In the genomic region with DNA sequence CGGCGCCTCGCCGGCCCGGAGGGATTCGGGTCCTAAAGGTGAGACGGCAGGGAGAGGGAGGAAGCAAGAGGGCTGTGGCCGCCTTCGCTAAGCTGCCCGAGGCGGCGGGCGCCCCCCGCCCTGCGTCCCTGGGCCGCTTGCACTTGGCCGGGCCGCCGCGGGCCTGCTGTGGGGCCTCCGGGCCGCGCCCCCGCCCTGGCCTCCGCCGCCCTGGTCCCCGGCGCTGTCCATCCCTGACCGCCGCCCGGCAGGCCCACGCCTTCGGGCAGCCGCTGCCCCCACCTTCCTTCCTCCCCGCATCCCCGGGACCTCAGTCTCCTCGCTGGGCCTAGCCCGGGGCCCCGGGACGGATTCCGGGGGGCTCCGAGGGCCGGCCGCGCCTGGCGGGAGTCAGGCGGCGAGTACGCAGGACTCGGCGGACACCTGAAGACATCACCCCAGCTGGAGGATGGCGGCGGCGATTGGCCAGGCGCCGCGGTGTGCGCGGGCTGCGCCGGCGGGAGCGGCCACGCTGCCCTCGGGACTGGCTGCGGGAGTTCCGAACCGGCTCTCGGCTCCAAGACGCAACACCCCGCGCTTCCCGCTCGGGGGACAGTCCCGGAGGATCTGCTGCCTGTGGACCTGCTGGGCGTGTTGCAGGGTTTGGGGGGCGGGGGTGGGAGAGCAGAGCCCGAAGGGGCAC, we compare ENCODE assay signal across 8 mouse cellular contexts. TPM values are rescaled to one million over a fixed set of nuclear protein-coding genes. Genes with fewer than 3 reads are reported as not detected.
DNase-seq lines count a peak whose midpoint lies in the region; ATAC-seq and TF ChIP-seq lines count a peak whose summit lies in the region.

No protein-coding gene starts in this region.

- intact Hi-C loops in heart, adult 2 months (cut with DNase I), result loop anchor here (5.0 to 10.0 kb wide), 4 partner anchors 48 to 304 kb away; a partner anchor contains a TSS
- intact Hi-C loops in heart, postnatal 10 days (cut with DNase I), result no loop called here
- intact Hi-C loops in left cerebral cortex, postnatal 36 days (cut with DNase I), result loop anchor here (5.0 to 10.0 kb wide), 2 partner anchors 48 to 154 kb away; no protein-coding TSS in a partner anchor

- no peak for TF ChIP-seq POLR2A in heart, adult 2 months (IDR thresholded peaks at IDR 0.05; ENCODE audit: insufficient read depth, low read depth, low read length)

- TF ChIP-seq EP300 in heart, adult 2 months (IDR thresholded peaks at IDR 0.05; ENCODE audit: insufficient read depth, low read depth, low read length), result no peak

- H3K36me3 ChIP-seq in heart, adult 2 months (ENCODE audit: control insufficient read depth, insufficient read depth, low read length), result peaks cover 8% of the 10 kb centered on the region
- peaks cover 25% of the 10 kb centered on the region for H3K36me3 ChIP-seq in forebrain, embryonic 10.5 days (replicated peaks)
- no peaks in the 10 kb centered on the region for H3K36me3 ChIP-seq in hindbrain, embryonic 16.5 days (ENCODE audit: control insufficient read depth, insufficient read depth, low read length)

- H3K9ac ChIP-seq in heart, adult 2 months (ENCODE audit: low read depth, low read length), result peak overlapping the region; percentile 96
- peak overlapping the region; percentile 97 for H3K9ac ChIP-seq in hindbrain, embryonic 16.5 days (ENCODE audit: low read depth, low read length)

- H3K4me2 ChIP-seq in hindbrain, embryonic 16.5 days (ENCODE audit: low read length), result peak overlapping the region; percentile 74

- no peaks in the 10 kb centered on the region for H3K9me3 ChIP-seq in forebrain, embryonic 10.5 days
- H3K9me3 ChIP-seq in hindbrain, embryonic 16.5 days (ENCODE audit: control insufficient read depth, low read length), result no peaks in the 10 kb centered on the region

- H3K27ac ChIP-seq in heart, adult 2 months, result peak overlapping the region; percentile 85
- H3K27ac ChIP-seq in brown adipose tissue, adult 24 weeks (replicated peaks; ENCODE audit: low read depth, low read length), result peak overlapping the region; percentile 57
- H3K27ac ChIP-seq in forebrain, embryonic 10.5 days, result peak overlapping the region; percentile 96
- H3K27ac ChIP-seq in hindbrain, embryonic 16.5 days (ENCODE audit: low read depth, low read length), result peak overlapping the region; percentile 93

- WGBS in heart, adult 2 months, result under 1% methylated on average over 62 of the region's 78 CpGs
- under 1% methylated on average over 78 of the region's 78 CpGs for whole genome bisulfite sequencing in forebrain, embryonic 10.5 days
- under 1% methylated on average over 44 of the region's 78 CpGs for WGBS in hindbrain, embryonic 16.5 days

- no peak for TF ChIP-seq CTCF in heart, adult 2 months (IDR thresholded peaks at IDR 0.05)

- peak; percentile 83 for ATAC-seq in hindbrain, embryonic 16.5 days
- 0 out of 2 replicates have a peak, but pooled peaks have one; percentile 5 for ATAC-seq in megakaryocyte-erythroid progenitor cell, adult 5-6 weeks (replicated peaks; ENCODE audit: low FRiP score, low TSS enrichment, poor library complexity, severe bottlenecking)

- peak overlapping the region; percentile 81 for H3K4me3 ChIP-seq in heart, adult 2 months
- H3K4me3 ChIP-seq in brown adipose tissue, adult 24 weeks (ENCODE audit: insufficient read depth, low read depth, low read length), result peak overlapping the region; percentile 91
- H3K4me3 ChIP-seq in forebrain, embryonic 10.5 days, result peak overlapping the region; percentile 87
- H3K4me3 ChIP-seq in hindbrain, embryonic 16.5 days (ENCODE audit: low read length), result peak overlapping the region; percentile 98

- H3K79me2 ChIP-seq in heart, adult 2 months (replicated peaks; ENCODE audit: control insufficient read depth, insufficient read depth, low read length), result peaks cover 3% of the 10 kb centered on the region; the same call in 1 of the 2 replicates

- no peak for DNase-seq in heart, adult 2 months
- no peak for DNase-seq in heart, postnatal 10 days
- peak; percentile 72 for DNase-seq in forebrain, embryonic 10.5 days (ENCODE audit: extremely low spot score, low spot score)
- DNase-seq in left cerebral cortex, postnatal 36 days (ENCODE audit: low spot score in 2 of 2), result peak; percentile 73 to 77
- peak; percentile 10 for DNase-seq in skeletal muscle tissue, adult 2 months (ENCODE audit: low read depth, low spot score)

- peaks cover 2% of the 10 kb centered on the region for H3K4me1 ChIP-seq in heart, adult 2 months (ENCODE audit: control insufficient read depth, insufficient read depth, low read length)
- H3K4me1 ChIP-seq in brown adipose tissue, adult 24 weeks (ENCODE audit: control insufficient read depth, insufficient read depth, insufficient read length, low read length), result peaks cover 12% of the 10 kb centered on the region; the same call in 1 of the 2 replicates
- peaks cover 23% of the 10 kb centered on the region for H3K4me1 ChIP-seq in forebrain, embryonic 10.5 days
- H3K4me1 ChIP-seq in hindbrain, embryonic 16.5 days (ENCODE audit: control insufficient read depth, insufficient read depth, low read depth, low read length), result peaks cover 20% of the 10 kb centered on the region

- no peaks in the 10 kb centered on the region for H3K27me3 ChIP-seq in heart, adult 2 months (ENCODE audit: control insufficient read depth, insufficient read depth, low read length)
- H3K27me3 ChIP-seq in forebrain, embryonic 10.5 days (ENCODE audit: poor library complexity, severe bottlenecking), result no peaks in the 10 kb centered on the region
- H3K27me3 ChIP-seq in hindbrain, embryonic 16.5 days (replicated peaks; ENCODE audit: control insufficient read depth, insufficient read depth, low read length), result no peaks in the 10 kb centered on the region

RNA-seq across cellular contexts. Expression of a gene that starts 0.5 kb away (rescaled TPM):
- total RNA-seq in heart, adult 2 months (2021), result 1 to 10 TPM; 3.2 to 4.6 TPM
- 2.1 and 4.2 TPM in 2 replicates for polyA plus RNA-seq in heart, adult 2 months (2012; rRNA removed)
- 1 to 10 TPM; 5.6 to 6.4 TPM for total RNA-seq in heart, postnatal 10 days (2021)
- 2.3 and 2.4 TPM in 2 replicates for polyA plus RNA-seq in brown adipose tissue, adult 24 weeks (2012; ENCODE audit: insufficient read depth, insufficient read length, missing spikeins)
- 2.2 and 2.9 TPM in 2 replicates for polyA plus RNA-seq in forebrain, embryonic 10.5 days (2016; fragmentation: Nextera tagmentation; extraction: Ambion mirVana)
- 4.1 and 4.5 TPM in 2 replicates for polyA plus RNA-seq in hindbrain, embryonic 16.5 days (2015; fragmentation: Nextera tagmentation; extraction: Ambion mirVana)
- 10 to 100 TPM; 31.9 to 39.3 TPM for total RNA-seq in left cerebral cortex, postnatal 36 days (2021)
- total RNA-seq in megakaryocyte-erythroid progenitor cell, adult 5-6 weeks (2014; fragmentation: Nextera tagmentation), result 7.0 and 12.7 TPM in 2 replicates
- 5.4 and 8.8 TPM in 2 replicates for total RNA-seq in megakaryocyte-erythroid progenitor cell, adult 5-6 weeks (2017)

Comparison
In these comparisons a context has a peak if more than half of its experiments do, and no peak if none do; other contexts are left out.
1. DNase-seq: peak in forebrain, embryonic 10.5 days (single experiment), left cerebral cortex, postnatal 36 days (2 of 2) and skeletal muscle tissue, adult 2 months (single experiment); none in heart, adult 2 months (0 of 2) and heart, postnatal 10 days (0 of 2).
2. Peak in every context shown above with its lines, with median percentiles within 50 percentile points of each other: H3K27ac ChIP-seq and H3K4me3 ChIP-seq.